Mouse (Mus musculus): ENCODE data around the gene Srsf2. TPM values are rescaled to one million over a fixed set of nuclear protein-coding genes. Genes with fewer than 3 reads are reported as not detected.
A peak's percentile ranks its signal among the peaks of the same experiment; 100 is the strongest.

Gene Srsf2
- polyA plus RNA-seq, 1 experiment from 2014 or later = 644 TPM

DNA sequence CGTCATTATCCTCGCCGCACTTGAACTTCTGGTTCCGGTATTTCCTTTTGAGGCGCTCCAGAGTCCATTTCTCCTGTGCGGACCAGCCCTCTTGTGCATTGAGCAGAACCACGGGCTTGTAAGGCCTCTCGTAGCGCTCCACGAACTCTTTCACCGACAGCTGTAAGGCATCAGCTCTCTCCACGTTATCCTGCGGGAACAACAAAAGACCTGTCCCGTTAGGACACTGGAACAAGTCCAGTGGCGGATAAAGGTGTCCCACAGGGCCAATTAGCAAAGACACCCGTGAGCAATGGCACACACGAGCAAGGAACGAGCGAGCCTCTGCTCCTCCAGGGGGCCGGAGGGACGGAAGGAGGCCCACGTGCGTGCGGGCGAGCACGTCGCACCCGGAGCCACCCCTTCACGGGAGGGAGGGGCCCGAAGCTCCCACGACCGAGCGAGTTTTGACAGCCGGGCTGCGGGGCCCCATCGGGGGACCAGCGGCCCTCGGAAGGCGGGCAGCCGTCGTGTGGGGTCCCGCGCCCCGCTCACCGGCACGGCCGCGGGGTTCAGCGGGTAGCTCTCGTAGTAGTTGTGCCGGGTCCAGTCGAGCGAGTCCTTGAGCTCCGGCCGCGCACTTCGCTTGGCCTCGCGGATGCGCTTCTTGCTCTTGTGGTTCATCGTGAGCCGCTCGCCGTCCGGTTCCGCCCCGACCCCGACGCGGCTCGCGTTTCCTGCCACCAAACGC is 10.2 kb downstream of the Srsf2 start:
- Histone ChIP-seq H3K27me3 (replicated peaks; ENCODE audit: control insufficient read depth, insufficient read depth, low read length) (no peaks in the 10 kb centered on the region), H3K9me3 (replicated peaks; ENCODE audit: control insufficient read depth, low read length) (no peaks in the 10 kb centered on the region), H3K36me3 (ENCODE audit: control insufficient read depth, insufficient read depth, low read length) (peaks cover 47% of the 10 kb centered on the region), H3K4me1 (ENCODE audit: control insufficient read depth, insufficient read depth, low read length) (peaks cover 23% of the 10 kb centered on the region), H3K4me2 (ENCODE audit: low read length) (peak overlapping the region; percentile 85), H3K27ac (ENCODE audit: low read depth, low read length) (peak overlapping the region; percentile 97), H3K4me3 (ENCODE audit: low read depth, low read length) (peak overlapping the region; percentile 73), H3K9ac (ENCODE audit: low read length) (peak overlapping the region; percentile 93)
- under 1% methylated on average over 71 of the region's 73 CpGs for WGBS
- peak; percentile 67 for ATAC-seq
- peak; percentile 76 for DNase-seq (ENCODE audit: low spot score)

DNA sequence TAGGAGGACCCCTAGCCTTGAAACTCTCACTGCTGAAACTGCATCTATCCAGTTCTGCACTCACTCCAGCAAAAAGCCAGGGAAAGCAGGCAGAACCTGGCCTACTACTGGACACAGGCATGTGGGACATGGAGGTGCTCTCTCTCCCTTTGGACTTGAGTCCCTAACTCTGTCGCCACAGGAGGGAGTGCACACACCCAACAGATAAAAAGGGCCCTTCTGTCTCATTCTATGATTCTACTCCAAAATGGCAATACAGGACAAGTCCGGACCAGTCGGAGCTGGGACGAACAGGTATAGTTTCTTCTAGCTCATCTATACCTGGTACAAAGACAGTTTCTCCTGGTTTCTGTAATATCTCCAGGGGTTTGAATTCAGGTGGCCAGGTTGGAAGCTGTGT is 12.1 kb downstream of the Srsf2 start:
- 82% methylated on average over 4 of the region's 4 CpGs for WGBS
- Histone ChIP-seq H3K36me3 (ENCODE audit: control insufficient read depth, insufficient read depth, low read length) (peaks cover 54% of the 10 kb centered on the region), H3K4me3 (ENCODE audit: low read depth, low read length) (peak overlapping the region; percentile 1), H3K4me2 (ENCODE audit: low read length) (peak overlapping the region; percentile 85), H3K27me3 (replicated peaks; ENCODE audit: control insufficient read depth, insufficient read depth, low read length) (no peaks in the 10 kb centered on the region), H3K9me3 (replicated peaks; ENCODE audit: control insufficient read depth, low read length) (no peaks in the 10 kb centered on the region), H3K9ac (ENCODE audit: low read length) (no peak overlapping the region), H3K4me1 (ENCODE audit: control insufficient read depth, insufficient read depth, low read length) (peaks cover 23% of the 10 kb centered on the region), H3K27ac (ENCODE audit: low read depth, low read length) (no peak overlapping the region)
- DNase-seq (ENCODE audit: low spot score) = no peak
- ATAC-seq = no peak

DNA sequence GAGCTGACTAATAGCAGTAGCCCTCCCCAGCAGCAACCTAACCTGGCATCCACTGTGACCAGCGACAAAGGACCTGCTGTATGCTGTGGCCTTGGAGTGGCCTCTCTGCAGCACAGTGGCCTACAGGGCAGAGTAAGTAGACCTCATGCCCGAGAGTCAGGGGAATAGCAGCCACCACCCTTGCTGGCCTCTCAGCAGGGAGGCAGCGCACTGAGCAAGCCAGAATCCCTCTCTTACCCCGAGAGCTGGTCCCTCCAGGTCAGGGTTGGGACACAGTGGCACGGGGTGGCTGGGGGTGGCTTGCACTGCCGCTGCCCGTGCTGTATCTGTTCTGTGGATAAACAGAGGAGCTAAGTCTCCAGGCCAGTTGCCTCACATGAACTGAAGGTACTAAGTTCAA is 13.3 kb downstream of the Srsf2 start:
- WGBS = 75% methylated on average over 7 of the region's 7 CpGs
- ATAC-seq = no peak
- Histone ChIP-seq H3K9me3 (replicated peaks; ENCODE audit: control insufficient read depth, low read length) (no peaks in the 10 kb centered on the region), H3K4me2 (ENCODE audit: low read length) (no peak overlapping the region), H3K36me3 (ENCODE audit: control insufficient read depth, insufficient read depth, low read length) (peaks cover 65% of the 10 kb centered on the region), H3K4me1 (ENCODE audit: control insufficient read depth, insufficient read depth, low read length) (peaks cover 23% of the 10 kb centered on the region), H3K9ac (ENCODE audit: low read length) (no peak overlapping the region), H3K27ac (ENCODE audit: low read depth, low read length) (no peak overlapping the region), H3K27me3 (replicated peaks; ENCODE audit: control insufficient read depth, insufficient read depth, low read length) (no peaks in the 10 kb centered on the region), H3K4me3 (ENCODE audit: low read depth, low read length) (no peak overlapping the region)
- no peak for DNase-seq (ENCODE audit: low spot score)

DNA sequence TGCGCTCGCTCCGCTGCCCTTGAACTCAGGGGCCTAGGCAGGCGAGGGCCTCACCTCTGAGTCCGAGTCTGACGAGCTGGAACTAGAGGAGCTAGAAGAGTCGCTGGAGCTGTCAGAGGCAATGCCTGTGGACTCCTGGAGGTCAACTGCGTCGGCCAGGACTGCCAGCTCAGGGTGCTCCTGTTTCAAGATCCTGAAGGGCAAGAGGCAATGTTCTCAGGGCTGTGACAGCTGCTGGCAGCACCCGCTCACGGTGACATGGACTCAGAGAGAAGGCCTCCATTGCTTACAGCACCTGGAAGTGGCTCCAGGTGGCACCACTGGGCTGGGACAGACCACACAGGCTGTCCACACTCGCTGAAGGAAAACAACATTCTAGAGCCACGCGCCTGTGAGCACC is 14.0 kb downstream of the Srsf2 start:
- H3K36me3 ChIP-seq (ENCODE audit: control insufficient read depth, insufficient read depth, low read length) = peaks cover 72% of the 10 kb centered on the region
- H3K9me3 ChIP-seq (replicated peaks; ENCODE audit: control insufficient read depth, low read length) = no peaks in the 10 kb centered on the region
- H3K4me1 ChIP-seq (ENCODE audit: control insufficient read depth, insufficient read depth, low read length) = peaks cover 16% of the 10 kb centered on the region
- ATAC-seq = no peak
- no peaks in the 10 kb centered on the region for H3K27me3 ChIP-seq (replicated peaks; ENCODE audit: control insufficient read depth, insufficient read depth, low read length)
- no peak overlapping the region for H3K27ac ChIP-seq (ENCODE audit: low read depth, low read length)
- DNase-seq (ENCODE audit: low spot score) = no peak
- 89% methylated on average over 14 of the region's 14 CpGs for WGBS
- no peak overlapping the region for H3K9ac ChIP-seq (ENCODE audit: low read length)
- no peak overlapping the region for H3K4me3 ChIP-seq (ENCODE audit: low read depth, low read length)
- no peak overlapping the region for H3K4me2 ChIP-seq (ENCODE audit: low read length)

DNA sequence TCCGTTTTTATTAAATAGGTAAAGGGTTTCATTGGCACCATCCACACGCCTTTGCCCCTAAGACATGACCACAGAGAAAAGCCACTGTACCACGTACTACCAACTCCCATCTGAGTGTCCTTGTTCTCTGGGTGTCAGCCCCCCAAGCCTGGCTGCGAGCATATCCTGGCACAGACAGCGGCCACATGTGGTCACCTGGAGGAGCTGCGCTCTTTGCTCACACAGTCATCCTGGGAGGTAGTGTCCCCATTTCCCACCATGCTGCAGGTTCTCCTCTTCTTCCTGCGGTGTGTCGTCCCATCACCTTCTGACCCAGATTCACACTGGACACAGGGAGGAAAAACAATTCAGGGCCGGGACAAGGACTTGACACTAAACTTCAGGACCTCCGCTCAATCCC is 15.5 kb downstream of the Srsf2 start:
- H3K4me2 ChIP-seq (ENCODE audit: low read length) = no peak overlapping the region
- peaks cover 85% of the 10 kb centered on the region for H3K36me3 ChIP-seq (ENCODE audit: control insufficient read depth, insufficient read depth, low read length)
- no peak overlapping the region for H3K27ac ChIP-seq (ENCODE audit: low read depth, low read length)
- no peaks in the 10 kb centered on the region for H3K27me3 ChIP-seq (replicated peaks; ENCODE audit: control insufficient read depth, insufficient read depth, low read length)
- 93% methylated on average over 10 of the region's 10 CpGs for WGBS
- ATAC-seq = no peak
- DNase-seq (ENCODE audit: low spot score) = no peak
- no peaks in the 10 kb centered on the region for H3K9me3 ChIP-seq (replicated peaks; ENCODE audit: control insufficient read depth, low read length)
- no peak overlapping the region for H3K9ac ChIP-seq (ENCODE audit: low read length)
- no peak overlapping the region for H3K4me3 ChIP-seq (ENCODE audit: low read depth, low read length)
- peaks cover 14% of the 10 kb centered on the region; the same call in 1 of the 2 replicates for H3K4me1 ChIP-seq (ENCODE audit: control insufficient read depth, insufficient read depth, low read length)

DNA sequence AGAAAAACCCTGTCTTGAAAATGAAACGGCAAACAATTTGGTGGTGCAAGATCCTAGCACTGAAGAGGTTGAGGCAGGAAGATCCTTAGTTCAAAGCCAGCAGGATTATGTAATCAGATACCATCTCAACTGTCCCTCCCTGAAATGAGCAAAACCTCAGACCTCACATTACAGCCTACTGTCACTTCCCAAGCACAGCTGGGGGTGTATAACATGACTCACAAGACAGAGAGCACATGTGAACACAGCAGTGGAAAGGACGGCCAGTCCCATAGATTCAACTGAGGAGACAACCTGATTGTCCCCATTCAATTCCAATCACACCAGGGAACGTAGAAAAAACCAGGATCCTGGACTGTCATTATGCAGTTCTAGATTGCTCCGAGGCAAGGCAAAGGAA is 16.6 kb downstream of the Srsf2 start:
- 92% methylated on average over 4 of the region's 4 CpGs for WGBS
- Histone ChIP-seq H3K27ac (ENCODE audit: low read depth, low read length) (no peak overlapping the region), H3K9me3 (replicated peaks; ENCODE audit: control insufficient read depth, low read length) (no peaks in the 10 kb centered on the region), H3K4me1 (ENCODE audit: control insufficient read depth, insufficient read depth, low read length) (peaks cover 8% of the 10 kb centered on the region; the same call in 1 of the 2 replicates), H3K27me3 (replicated peaks; ENCODE audit: control insufficient read depth, insufficient read depth, low read length) (no peaks in the 10 kb centered on the region), H3K36me3 (ENCODE audit: control insufficient read depth, insufficient read depth, low read length) (peaks cover 85% of the 10 kb centered on the region), H3K9ac (ENCODE audit: low read length) (no peak overlapping the region), H3K4me3 (ENCODE audit: low read depth, low read length) (no peak overlapping the region), H3K4me2 (ENCODE audit: low read length) (no peak overlapping the region)
- DNase-seq (ENCODE audit: low spot score) (no peak), ATAC-seq (no peak)

DNA sequence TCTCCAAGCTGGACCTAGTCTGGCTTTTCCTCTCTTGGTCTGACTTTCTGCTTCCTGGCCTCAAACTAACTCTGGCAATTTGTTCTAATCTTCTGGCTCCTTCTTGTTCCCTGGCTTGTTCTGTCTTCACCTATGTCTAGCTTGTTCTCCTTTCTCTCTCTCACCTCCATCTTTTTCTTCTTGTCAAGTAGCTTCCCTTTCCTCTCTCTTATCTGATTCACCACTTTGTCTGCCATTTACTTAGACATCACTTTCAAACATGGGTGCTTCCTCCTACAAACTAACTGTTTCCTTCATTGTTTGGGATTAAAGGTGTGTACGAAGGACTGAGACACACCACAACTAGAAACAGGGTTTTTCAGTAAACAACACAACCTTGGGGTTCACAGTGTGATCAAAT is 17.9 kb downstream of the Srsf2 start:
- no peaks in the 10 kb centered on the region for H3K9me3 ChIP-seq (replicated peaks; ENCODE audit: control insufficient read depth, low read length)
- ATAC-seq = no peak

DNA sequence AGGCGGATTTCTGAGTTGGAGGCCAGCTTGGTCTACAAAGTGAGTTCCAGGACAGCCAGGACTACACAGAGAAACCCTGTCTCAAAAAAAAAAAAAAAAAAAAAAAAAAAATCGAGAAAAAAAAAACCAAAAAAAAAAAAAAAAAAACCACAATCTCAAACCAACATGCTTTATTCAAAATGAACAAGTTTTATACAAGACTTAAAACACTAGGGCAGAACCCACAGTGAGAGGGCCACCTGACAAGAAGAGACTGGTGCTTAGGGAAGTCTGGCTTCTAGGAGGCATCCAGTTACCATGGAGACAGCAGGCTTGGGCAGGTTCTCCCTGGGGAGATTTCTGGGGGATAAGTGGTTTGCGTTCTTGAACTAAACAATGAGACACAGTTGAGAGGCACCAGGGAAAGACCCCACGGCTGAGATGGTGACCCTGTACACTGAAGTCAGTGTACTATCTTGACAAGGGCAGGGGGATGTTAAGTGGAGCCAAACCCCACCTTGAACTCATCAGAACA is 20.7 kb downstream of the Srsf2 start:
- Histone ChIP-seq H3K4me2 (ENCODE audit: low read length) (no peak overlapping the region), H3K9ac (ENCODE audit: low read length) (no peak overlapping the region), H3K27ac (ENCODE audit: low read depth, low read length) (no peak overlapping the region; the same call in 1 of the 2 replicates), H3K36me3 (ENCODE audit: control insufficient read depth, insufficient read depth, low read length) (peaks cover 45% of the 10 kb centered on the region), H3K9me3 (replicated peaks; ENCODE audit: control insufficient read depth, low read length) (no peaks in the 10 kb centered on the region), H3K4me3 (ENCODE audit: low read depth, low read length) (no peak overlapping the region), H3K27me3 (replicated peaks; ENCODE audit: control insufficient read depth, insufficient read depth, low read length) (no peaks in the 10 kb centered on the region), H3K4me1 (ENCODE audit: control insufficient read depth, insufficient read depth, low read length) (peaks cover 6% of the 10 kb centered on the region; the same call in 1 of the 2 replicates)
- DNase-seq (ENCODE audit: low spot score) (no peak), ATAC-seq (no peak)
- WGBS = 25% methylated on average over 4 of the region's 4 CpGs

More for the DNA sequence above, 17.9 kb downstream of the Srsf2 start:
- H3K4me3 ChIP-seq (ENCODE audit: low read depth, low read length) = no peak overlapping the region
- 88% methylated on average over 1 of the region's 1 CpGs for WGBS
- H3K36me3 ChIP-seq (ENCODE audit: control insufficient read depth, insufficient read depth, low read length) = peaks cover 72% of the 10 kb centered on the region
- DNase-seq (ENCODE audit: low spot score) = no peak
- H3K9ac ChIP-seq (ENCODE audit: low read length) = no peak overlapping the region
- no peaks in the 10 kb centered on the region for H3K27me3 ChIP-seq (replicated peaks; ENCODE audit: control insufficient read depth, insufficient read depth, low read length)
- H3K4me1 ChIP-seq (ENCODE audit: control insufficient read depth, insufficient read depth, low read length) = no peaks in the 10 kb centered on the region
- H3K27ac ChIP-seq (ENCODE audit: low read depth, low read length) = no peak overlapping the region
- H3K4me2 ChIP-seq (ENCODE audit: low read length) = no peak overlapping the region

DNA sequence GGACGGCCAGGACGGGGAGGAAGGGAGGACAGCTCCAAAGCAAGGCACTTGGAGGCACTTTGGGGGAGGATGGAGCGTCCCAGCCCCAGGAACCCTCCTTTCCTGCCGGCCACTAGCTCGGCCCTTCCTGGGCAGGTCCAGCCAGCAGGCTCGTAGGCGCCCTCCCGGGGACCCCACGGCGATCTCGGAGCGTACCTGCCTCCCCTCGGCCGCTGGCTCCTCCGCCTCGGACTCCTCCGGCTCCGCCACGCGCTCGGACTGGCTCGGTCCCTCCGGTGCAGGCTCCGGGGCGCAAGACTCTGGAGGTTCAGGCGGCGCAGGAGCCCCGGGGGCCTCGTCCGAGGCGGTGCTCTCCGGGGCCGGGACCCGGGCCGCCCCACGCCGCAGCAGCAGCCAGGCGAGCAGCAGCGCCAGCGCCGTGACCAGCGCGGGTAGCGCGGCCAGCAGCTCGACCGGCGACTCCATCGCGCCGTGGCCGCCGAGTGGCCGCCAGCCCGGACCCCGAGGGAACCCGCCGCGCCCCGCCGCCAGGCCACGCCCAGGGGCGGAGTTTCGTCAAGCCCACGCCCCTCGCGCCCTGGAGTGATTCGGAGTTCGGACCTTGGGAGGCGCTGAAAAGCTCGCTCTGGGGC is 25.2 kb downstream of the Srsf2 start, which contains the start of gene Mxra7:
Gene Mxra7 (minus strand): TSS at position 513 of the 632 bp plus-strand sequence.
- H3K9me3 ChIP-seq (replicated peaks; ENCODE audit: control insufficient read depth, low read length) = no peaks in the 10 kb centered on the region
- H3K36me3 ChIP-seq (ENCODE audit: control insufficient read depth, insufficient read depth, low read length) = no peaks in the 10 kb centered on the region
- no peak within 1 kb of the TSS; the same call in 1 of the 2 replicates for H3K27ac ChIP-seq (ENCODE audit: low read depth, low read length)
- DNase-seq (ENCODE audit: low spot score) (peak; percentile 63), ATAC-seq (peak; percentile 38)
- H3K4me3 ChIP-seq (ENCODE audit: low read depth, low read length) = peak within 1 kb of the TSS; percentile 45
- H3K27me3 ChIP-seq (replicated peaks; ENCODE audit: control insufficient read depth, insufficient read depth, low read length) = no peaks in the 10 kb centered on the region
- H3K4me2 ChIP-seq (ENCODE audit: low read length) = peak within 1 kb of the TSS; percentile 82
- WGBS = under 1% methylated on average over 60 of the region's 71 CpGs
- H3K4me1 ChIP-seq (ENCODE audit: control insufficient read depth, insufficient read depth, low read length) = peaks cover 13% of the 10 kb centered on the region; the same call in 1 of the 2 replicates
- peak within 1 kb of the TSS; percentile 80 for H3K9ac ChIP-seq (ENCODE audit: low read length)
